ENCODE assay signal across 8 mouse cellular contexts in the genomic region with DNA sequence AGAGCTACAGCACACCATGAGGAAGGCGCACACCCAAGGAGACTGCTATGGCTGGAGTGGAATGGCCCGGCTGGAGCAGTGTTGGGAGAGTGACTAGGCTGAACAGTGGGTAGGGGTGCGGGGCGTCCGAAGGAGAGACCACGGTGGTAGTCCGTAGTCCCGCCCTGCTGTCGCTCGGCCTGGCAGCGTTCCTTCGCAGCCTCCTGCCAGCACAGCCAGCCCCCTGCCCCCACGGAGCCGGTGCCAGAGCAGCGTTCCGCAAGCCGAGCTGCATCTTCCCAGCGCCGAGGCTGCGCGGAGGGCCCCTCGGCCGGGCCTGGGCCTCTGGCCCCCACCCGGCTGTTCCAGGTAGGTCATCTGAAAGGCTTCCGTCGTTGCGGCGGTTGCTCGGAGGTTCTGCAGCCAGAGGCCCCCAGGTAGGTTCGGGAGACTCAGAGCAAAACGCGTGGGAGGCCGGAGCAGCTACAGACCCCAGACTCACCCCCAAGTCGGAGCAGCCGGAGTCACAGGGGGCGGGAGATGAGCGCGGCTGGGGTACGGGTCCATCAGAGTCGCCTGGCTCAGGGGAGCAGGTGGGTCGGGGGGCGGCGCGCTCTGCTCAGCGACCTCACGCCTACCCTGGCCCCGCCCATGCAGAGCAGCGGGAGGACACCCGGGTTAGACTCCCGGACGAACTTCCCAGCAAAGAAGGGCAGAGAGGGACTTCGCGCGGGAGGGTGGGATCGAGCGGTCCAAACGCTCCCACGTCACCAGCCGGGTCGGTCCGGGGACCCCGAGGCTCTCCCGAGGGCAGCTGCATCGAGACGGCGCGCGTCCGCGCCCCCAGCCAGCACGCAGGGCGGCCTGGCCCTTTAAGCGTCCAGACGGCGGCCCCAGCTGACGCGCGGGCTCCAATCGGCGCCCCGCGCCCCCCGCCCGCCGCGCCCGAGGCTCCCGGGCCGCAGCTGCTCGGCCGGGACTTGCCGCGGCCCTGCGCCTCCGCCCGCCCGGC. TPM values are rescaled to one million over a fixed set of nuclear protein-coding genes. Genes with fewer than 3 reads are reported as not detected.
DNase-seq lines count a peak whose midpoint lies in the region; ATAC-seq and TF ChIP-seq lines count a peak whose summit lies in the region.

A gene (plus strand): TSS at position 240 of the 991 bp plus-strand sequence.

- H3K27me3 ChIP-seq in hindbrain, embryonic 16.5 days (replicated peaks; ENCODE audit: control insufficient read depth, insufficient read depth, low read length), result no peaks in the 10 kb centered on the region
- no peaks in the 10 kb centered on the region for H3K27me3 ChIP-seq in stomach, embryonic 14.5 days (ENCODE audit: control insufficient read depth, insufficient read depth, low read length)

- H3K4me2 ChIP-seq in hindbrain, embryonic 16.5 days (ENCODE audit: low read length), result peak within 1 kb of the TSS; percentile 90
- H3K4me2 ChIP-seq in stomach, embryonic 14.5 days (replicated peaks; ENCODE audit: low read depth, low read length), result peak within 1 kb of the TSS; percentile 91

- intact Hi-C loops in left cerebral cortex, adult 2 months (cut with DNase I), result loop anchor here (2.0 to 5.0 kb wide), 3 partner anchors 17 to 71 kb away; a partner anchor contains a TSS

- WGBS in hindbrain, embryonic 16.5 days, result under 1% methylated on average over 59 of the region's 97 CpGs
- under 1% methylated on average over 87 of the region's 97 CpGs for WGBS in stomach, embryonic 14.5 days

- peak within 1 kb of the TSS; percentile 83 for H3K4me3 ChIP-seq in hindbrain, embryonic 16.5 days (ENCODE audit: low read length)
- peak within 1 kb of the TSS; percentile 95 for H3K4me3 ChIP-seq in left cerebral cortex, adult 2 months
- peak within 1 kb of the TSS; percentile 87 for H3K4me3 ChIP-seq in stomach, embryonic 14.5 days (ENCODE audit: low read depth, low read length)

- H3K9ac ChIP-seq in hindbrain, embryonic 16.5 days (ENCODE audit: low read depth, low read length), result peak within 1 kb of the TSS; percentile 89
- H3K9ac ChIP-seq in stomach, embryonic 14.5 days (replicated peaks; ENCODE audit: low read depth, low read length), result peak within 1 kb of the TSS; percentile 87

- ATAC-seq in hindbrain, embryonic 16.5 days, result peak; percentile 80
- peak; percentile 16 for ATAC-seq in megakaryocyte progenitor cell, adult 5-6 weeks (replicated peaks; ENCODE audit: poor library complexity)
- ATAC-seq in stomach, embryonic 14.5 days (ENCODE audit: insufficient number of reproducible peaks, insufficient read depth, low FRiP score, low read depth), result peak; percentile 79

- no peaks in the 10 kb centered on the region for H3K9me3 ChIP-seq in hindbrain, embryonic 16.5 days (ENCODE audit: control insufficient read depth, low read length)
- no peaks in the 10 kb centered on the region for H3K9me3 ChIP-seq in stomach, embryonic 14.5 days (ENCODE audit: control insufficient read depth, low read depth, low read length)

- H3K4me1 ChIP-seq in hindbrain, embryonic 16.5 days (ENCODE audit: control insufficient read depth, insufficient read depth, low read depth, low read length), result peaks cover 28% of the 10 kb centered on the region
- H3K4me1 ChIP-seq in stomach, embryonic 14.5 days (ENCODE audit: control insufficient read depth, insufficient read depth, low read length), result peaks cover 31% of the 10 kb centered on the region

- peak; percentile 76 for DNase-seq in ovary, postnatal 36 days (ENCODE audit: low spot score)
- DNase-seq in ovary, postnatal 10 days (ENCODE audit: low spot score), result no peak
- peak; percentile 73 to 83 for DNase-seq in cerebellum, postnatal 25 days
- peak; percentile 77 for DNase-seq in gastrocnemius, postnatal 10 days
- peak; percentile 76 for DNase-seq in left cerebral cortex, adult 2 months (ENCODE audit: extremely low spot score in 1 of 2, low spot score in 2 of 2)

- peak within 1 kb of the TSS; percentile 90 for H3K27ac ChIP-seq in hindbrain, embryonic 16.5 days (ENCODE audit: low read depth, low read length)
- H3K27ac ChIP-seq in left cerebral cortex, adult 2 months, result peak within 1 kb of the TSS; percentile 99
- peak within 1 kb of the TSS; percentile 92 for H3K27ac ChIP-seq in stomach, embryonic 14.5 days (ENCODE audit: low read length)

- no peak; the same call in 1 of the 2 replicates for TF ChIP-seq CTCF in left cerebral cortex, adult 2 months (IDR thresholded peaks at IDR 0.05)

- peaks cover 31% of the 10 kb centered on the region for H3K36me3 ChIP-seq in hindbrain, embryonic 16.5 days (ENCODE audit: control insufficient read depth, insufficient read depth, low read length)
- H3K36me3 ChIP-seq in stomach, embryonic 14.5 days (ENCODE audit: control insufficient read depth, insufficient read depth, low read length), result peaks cover 33% of the 10 kb centered on the region

RNA-seq across cellular contexts. Expression of the gene that starts here (rescaled TPM):
- total RNA-seq in gastrocnemius, postnatal 10 days (2021), result 10 to 100 TPM; 72.2 to 76.5 TPM
- polyA plus RNA-seq in hindbrain, embryonic 16.5 days (2015; fragmentation: Nextera tagmentation; extraction: Ambion mirVana), result 15.0 and 22.8 TPM in 2 replicates
- 100 to 1,000 TPM; 119 to 133 TPM for total RNA-seq in left cerebral cortex, adult 2 months (2021)
- 0.05 and 0.62 TPM in 2 replicates for total RNA-seq in megakaryocyte progenitor cell, adult 5-6 weeks (2015)
- 0.24 TPM in 1 of 2 replicates, not detected in the other for total RNA-seq in megakaryocyte progenitor cell, adult 5-6 weeks (2017)
- polyA plus RNA-seq in stomach, embryonic 14.5 days (2014; fragmentation: Nextera tagmentation; extraction: Ambion mirVana), result 12.5 and 13.7 TPM in 2 replicates

Comparison
In these comparisons a context has a peak if more than half of its experiments do, and no peak if none do; other contexts are left out.
1. RNA of the gene that starts here (total RNA-seq): 119 to 133 TPM in left cerebral cortex, adult 2 months and 72.2 to 76.5 TPM in gastrocnemius, postnatal 10 days; 0.05 to 0.62 TPM in megakaryocyte progenitor cell, adult 5-6 weeks; every median in the first group is over 10 times any median in the second.
2. Peak in ATAC-seq in megakaryocyte progenitor cell, adult 5-6 weeks; RNA of the gene not detected or under 1 TPM.
3. ATAC-seq: peak in every context shown above with its lines; median percentile 80 in hindbrain, embryonic 16.5 days; 79 in stomach, embryonic 14.5 days; 16 in megakaryocyte progenitor cell, adult 5-6 weeks.
4. Peak in every context shown above with its lines, with median percentiles within 50 percentile points of each other: H3K27ac ChIP-seq and H3K4me3 ChIP-seq.